Mouse (Mus musculus) olfactory bulb, adult 2 months (tissue): ENCODE data around the gene Otub2. TPM values are rescaled to one million over a fixed set of nuclear protein-coding genes. Genes with fewer than 3 reads are reported as not detected.
"Not testable (repeated sequence)": the region's sequence is repeated elsewhere in the genome, so short reads cannot be mapped to it uniquely, and the experiment has no call there.

ENCODE experiments used
- H3K27ac ChIP-seq: fragments of 200-500 bp; 2 replicates; pipeline ENCODE4 v1.5.1; 2012; ENCODE audit warnings: low read depth, low read length; ENCODE audit not compliant: insufficient read depth
- H3K4me1 ChIP-seq: fragments of 200-500 bp; 2 replicates; pipeline ENCODE4 v1.6.1; 2012; ENCODE audit warnings: low read length; ENCODE audit not compliant: control insufficient read depth, insufficient read depth
- H3K4me3 ChIP-seq: fragments of 200-500 bp; 2 replicates; pipeline ENCODE4 v1.5.1; 2012; ENCODE audit warnings: mild to moderate bottlenecking, low read depth, low read length, moderate library complexity; ENCODE audit not compliant: insufficient read depth
- CTCF ChIP-seq: fragments of 200-500 bp; IDR thresholded peaks from 2 replicates; pipeline ENCODE4 v1.5.1; 2012; ENCODE audit warnings: low read depth, mild to moderate bottlenecking, low read length, moderate library complexity; ENCODE audit not compliant: insufficient read depth
- POLR2A ChIP-seq: fragments of 200-500 bp; IDR thresholded peaks from 2 replicates; pipeline ENCODE4 v1.6.1; 2012; ENCODE audit warnings: mild to moderate bottlenecking, low read depth, low read length, moderate library complexity; ENCODE audit not compliant: insufficient read depth
- WGBS: fragments of 180-500 bp; shearing (Covaris S2); methylation state at CpG from one replicate; pipeline ENCODE4 v1.1.7; 2018; 5-methylcytosine and 5-hydroxymethylcytosine counted together
- polyA plus RNA-seq: library from polyadenylated mRNA; stranded (reverse); fragments of >200 nt; gene quantifications from 2 replicates; pipeline ENCODE4 v1.2.4, GENCODE M21; 2012; ENCODE audit warnings: low replicate concordance; ENCODE audit not compliant: missing spikeins, insufficient read depth, insufficient read length

Gene Otub2
- polyA plus RNA-seq, 1 experiment = not detected

GRCm38 (mm10) chr12:103426710-103427109 is 38.2 kb downstream of the Otub2 start:
- no peak for TF ChIP-seq CTCF
- TF ChIP-seq POLR2A = no peak
- Histone ChIP-seq H3K27ac (no peak overlapping the region), H3K4me1 (peaks cover 10% of the 10 kb centered on the region), H3K4me3 (no peak overlapping the region)
- WGBS = 89% methylated on average over 7 of the region's 7 CpGs

- no peak for TF ChIP-seq POLR2A
- TF ChIP-seq CTCF = no peak
- Histone ChIP-seq H3K27ac (peak overlapping the region; percentile 56; the same call in 1 of the 2 replicates), H3K4me3 (no peak overlapping the region), H3K4me1 (no peaks in the 10 kb centered on the region)
- 63% methylated on average over 2 of the region's 2 CpGs for WGBS
Observed at GRCm38 (mm10) chr12:103433430-103433829, 44.9 kb downstream of the Otub2 start.

- peak within 1 kb of the TSS; percentile 25 for H3K4me3 ChIP-seq
- TF ChIP-seq POLR2A = no peak
- TF ChIP-seq CTCF = no peak
- H3K4me1 ChIP-seq = no peaks in the 10 kb centered on the region
- 53% methylated on average over 8 of the region's 8 CpGs for WGBS
- H3K27ac ChIP-seq = peak within 1 kb of the TSS; percentile 56; the same call in 1 of the 2 replicates
Observed at GRCm38 (mm10) chr12:103433986-103434731, 45.7 kb downstream of the Otub2 start, which contains the start of gene Ifi27. TSS of gene Ifi27 (plus strand) at chr12:103434211.

GRCm38 (mm10) chr12:103434861-103435260 is 46.4 kb downstream of the Otub2 start:
- Histone ChIP-seq H3K4me1 (no peaks in the 10 kb centered on the region), H3K27ac (no peak overlapping the region), H3K4me3 (peak overlapping the region; percentile 1; the same call in 1 of the 2 replicates)
- TF ChIP-seq CTCF = no peak
- TF ChIP-seq POLR2A = no peak

GRCm38 (mm10) chr12:103437601-103438000 is 49.1 kb downstream of the Otub2 start:
- Histone ChIP-seq H3K4me1 (no peaks in the 10 kb centered on the region), H3K4me3 (no peak overlapping the region), H3K27ac (no peak overlapping the region)
- no peak for TF ChIP-seq POLR2A
- 100% methylated on average over 1 of the region's 1 CpGs for WGBS

- peaks cover 3% of the 10 kb centered on the region; the same call in 1 of the 2 replicates for H3K4me1 ChIP-seq
- TF ChIP-seq CTCF = no peak
- no peak for TF ChIP-seq POLR2A
- WGBS = 59% methylated on average over 3 of the region's 3 CpGs
Observed at GRCm38 (mm10) chr12:103443524-103443923, 55.0 kb downstream of the Otub2 start, which contains the start of gene Ifi27l2a. TSS of gene Ifi27l2a (minus strand) at chr12:103443680.

GRCm38 (mm10) chr12:103444261-103444660 is 55.8 kb downstream of the Otub2 start:
- 45% methylated on average over 6 of the region's 7 CpGs for WGBS
- not testable (repeated sequence) for H3K4me1 ChIP-seq, H3K27ac ChIP-seq, H3K4me3 ChIP-seq

More at GRCm38 (mm10) chr12:103443524-103443923, 55.0 kb downstream of the Otub2 start, which contains the start of gene Ifi27l2a:
- H3K4me3 ChIP-seq = no peak within 1 kb of the TSS
- no peak within 1 kb of the TSS for H3K27ac ChIP-seq

- TF ChIP-seq CTCF = no peak
- no peak for TF ChIP-seq POLR2A
- no peak overlapping the region for H3K27ac ChIP-seq
- 68% methylated on average over 3 of the region's 3 CpGs for WGBS
Observed at GRCm38 (mm10) chr12:103445060-103445459, 56.6 kb downstream of the Otub2 start.

GRCm38 (mm10) chr12:103453361-103453760 is 64.9 kb downstream of the Otub2 start:
- Histone ChIP-seq H3K27ac (no peak overlapping the region), H3K4me3 (no peak overlapping the region), H3K4me1 (no peaks in the 10 kb centered on the region)
- TF ChIP-seq POLR2A (no peak), CTCF (no peak)

More at GRCm38 (mm10) chr12:103445060-103445459, 56.6 kb downstream of the Otub2 start:
- Histone ChIP-seq H3K4me1 (peaks cover 3% of the 10 kb centered on the region; the same call in 1 of the 2 replicates), H3K4me3 (no peak overlapping the region)

Other genes with a start within 250 kb of the Otub2 start
- gene Prima1, start 146.5 kb upstream of the Otub2 start, polyA plus RNA-seq = not detected in 2 replicates
- gene Fam181a, start 77.7 kb upstream of the Otub2 start, polyA plus RNA-seq = not detected in 2 replicates
- not detected in 2 replicates for gene Asb2, start 32.7 kb upstream of the Otub2 start, polyA plus RNA-seq
- not detected in 2 replicates for gene 9330161L09Rik, start 19.1 kb downstream of the Otub2 start, polyA plus RNA-seq
- gene Ddx24, start 37.1 kb downstream of the Otub2 start, polyA plus RNA-seq = 279 TPM in 1 of 2 replicates, not detected in the other
- not detected in 2 replicates for gene Ifi27, start 45.5 kb downstream of the Otub2 start, polyA plus RNA-seq
- not detected in 2 replicates for gene Ifi27l2a, start 55.0 kb downstream of the Otub2 start, polyA plus RNA-seq
- not detected in 2 replicates for gene Ifi27l2b, start 68.5 kb downstream of the Otub2 start, polyA plus RNA-seq
- not detected in 2 replicates for gene Ppp4r4, start 143.6 kb downstream of the Otub2 start, polyA plus RNA-seq
- not detected in 2 replicates for gene Serpina10, start 242.8 kb downstream of the Otub2 start, polyA plus RNA-seq